Mouse (Mus musculus): ENCODE measurements around the gene Prkar1a. TPM values are rescaled to one million over a fixed set of nuclear protein-coding genes. Genes with fewer than 3 reads are reported as not detected.
"Not testable (repeated sequence)": the region's sequence is repeated elsewhere in the genome, so short reads cannot be mapped to it uniquely, and the experiment has no call there.

Gene Prkar1a
- polyA plus RNA-seq, 1 experiment from 2014 or later = 109 TPM

DNA sequence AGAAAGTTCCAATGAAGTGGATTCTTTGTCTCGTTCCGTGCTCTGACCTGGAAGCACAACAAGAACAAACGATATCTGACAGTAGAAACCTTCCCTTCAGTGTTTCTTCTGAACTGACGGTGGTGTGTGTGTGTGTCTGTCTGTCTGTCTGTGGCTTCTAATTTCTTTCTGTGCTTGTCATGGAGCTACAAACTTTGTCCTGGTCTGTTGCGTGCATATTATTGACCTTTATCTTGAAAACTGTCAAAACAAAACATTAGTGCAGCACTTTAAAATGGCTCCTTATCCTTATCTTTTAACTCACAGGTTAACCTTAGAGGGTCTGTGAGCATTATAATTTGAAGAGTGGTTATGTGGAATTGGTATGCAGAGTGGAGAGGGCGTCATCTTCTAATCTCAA, 3.3 kb downstream of the Prkar1a start:
- Histone ChIP-seq H3K4me2 (ENCODE audit: low read depth, low read length) (peak overlapping the region; percentile 96), H3K4me1 (ENCODE audit: control insufficient read depth, low read depth, low read length) (peaks cover 44% of the 10 kb centered on the region), H3K27ac (ENCODE audit: low read length) (peak overlapping the region; percentile 29), H3K27me3 (ENCODE audit: control insufficient read depth, insufficient read depth, low read depth, low read length) (peaks cover 3% of the 10 kb centered on the region; the same call in 1 of the 2 replicates), H3K9ac (ENCODE audit: low read depth, low read length) (peak overlapping the region; percentile 89), H3K9me3 (replicated peaks; ENCODE audit: control insufficient read depth, low read length) (no peaks in the 10 kb centered on the region), H3K36me3 (ENCODE audit: control insufficient read depth, insufficient read depth) (peaks cover 10% of the 10 kb centered on the region; the same call in 1 of the 2 replicates), H3K4me3 (ENCODE audit: low read depth, low read length) (peak overlapping the region; percentile 85)
- no peak for ATAC-seq (ENCODE audit: low read depth)
- WGBS (ENCODE audit: insufficient replicate concordance) = 24% methylated on average over 6 of the region's 6 CpGs

GRCm38 (mm10) chr11:109653201-109653600, 4.0 kb downstream of the Prkar1a start:
- peaks cover 10% of the 10 kb centered on the region; the same call in 1 of the 2 replicates for H3K36me3 ChIP-seq (ENCODE audit: control insufficient read depth, insufficient read depth)
- 64% methylated on average over 8 of the region's 8 CpGs for WGBS (ENCODE audit: insufficient replicate concordance)
- ATAC-seq (ENCODE audit: low read depth) = no peak
- peak overlapping the region; percentile 96; the same call in 1 of the 2 replicates for H3K4me2 ChIP-seq (ENCODE audit: low read depth, low read length)
- peaks cover 3% of the 10 kb centered on the region; the same call in 1 of the 2 replicates for H3K27me3 ChIP-seq (ENCODE audit: control insufficient read depth, insufficient read depth, low read depth, low read length)
- H3K4me1 ChIP-seq (ENCODE audit: control insufficient read depth, low read depth, low read length) = peaks cover 44% of the 10 kb centered on the region
- H3K4me3 ChIP-seq (ENCODE audit: low read depth, low read length) = no peak overlapping the region
- no peak overlapping the region for H3K9ac ChIP-seq (ENCODE audit: low read depth, low read length)
- H3K9me3 ChIP-seq (replicated peaks; ENCODE audit: control insufficient read depth, low read length) = no peaks in the 10 kb centered on the region
- H3K27ac ChIP-seq (ENCODE audit: low read length) = no peak overlapping the region

GRCm38 (mm10) chr11:109654581-109654980, 5.4 kb downstream of the Prkar1a start:
- no peaks in the 10 kb centered on the region for H3K27me3 ChIP-seq (ENCODE audit: control insufficient read depth, insufficient read depth, low read depth, low read length)
- no peak overlapping the region for H3K9ac ChIP-seq (ENCODE audit: low read depth, low read length)
- H3K36me3 ChIP-seq (ENCODE audit: control insufficient read depth, insufficient read depth) = peaks cover 10% of the 10 kb centered on the region; the same call in 1 of the 2 replicates
- H3K27ac ChIP-seq (ENCODE audit: low read length) = no peak overlapping the region
- H3K4me2 ChIP-seq (ENCODE audit: low read depth, low read length) = no peak overlapping the region
- peaks cover 39% of the 10 kb centered on the region for H3K4me1 ChIP-seq (ENCODE audit: control insufficient read depth, low read depth, low read length)
- 75% methylated on average over 6 of the region's 6 CpGs for WGBS (ENCODE audit: insufficient replicate concordance)
- no peak overlapping the region for H3K4me3 ChIP-seq (ENCODE audit: low read depth, low read length)
- no peak for ATAC-seq (ENCODE audit: low read depth)
- no peaks in the 10 kb centered on the region for H3K9me3 ChIP-seq (replicated peaks; ENCODE audit: control insufficient read depth, low read length)

GRCm38 (mm10) chr11:109656232-109656631, 7.0 kb downstream of the Prkar1a start:
- Histone ChIP-seq H3K4me2 (ENCODE audit: low read depth, low read length) (no peak overlapping the region; the same call in 1 of the 2 replicates), H3K27me3 (ENCODE audit: control insufficient read depth, insufficient read depth, low read depth, low read length) (no peaks in the 10 kb centered on the region), H3K27ac (ENCODE audit: low read length) (no peak overlapping the region), H3K9ac (ENCODE audit: low read depth, low read length) (no peak overlapping the region), H3K9me3 (replicated peaks; ENCODE audit: control insufficient read depth, low read length) (no peaks in the 10 kb centered on the region), H3K4me1 (ENCODE audit: control insufficient read depth, low read depth, low read length) (peaks cover 30% of the 10 kb centered on the region), H3K36me3 (ENCODE audit: control insufficient read depth, insufficient read depth) (peaks cover 14% of the 10 kb centered on the region), H3K4me3 (ENCODE audit: low read depth, low read length) (no peak overlapping the region)
- ATAC-seq (ENCODE audit: low read depth) = peak; percentile 72
- WGBS (ENCODE audit: insufficient replicate concordance) = 22% methylated on average over 7 of the region's 7 CpGs

GRCm38 (mm10) chr11:109660526-109660925, 11.3 kb downstream of the Prkar1a start:
- 84% methylated on average over 8 of the region's 8 CpGs for WGBS (ENCODE audit: insufficient replicate concordance)
- Histone ChIP-seq H3K4me1 (ENCODE audit: control insufficient read depth, low read depth, low read length) (peaks cover 10% of the 10 kb centered on the region), H3K36me3 (ENCODE audit: control insufficient read depth, insufficient read depth) (peaks cover 39% of the 10 kb centered on the region)
- H3K4me3 ChIP-seq (ENCODE audit: low read depth, low read length); H3K4me2 ChIP-seq (ENCODE audit: low read depth, low read length); H3K9ac ChIP-seq (ENCODE audit: low read depth, low read length); H3K27me3 ChIP-seq (ENCODE audit: control insufficient read depth, insufficient read depth, low read depth, low read length); H3K9me3 ChIP-seq (replicated peaks; ENCODE audit: control insufficient read depth, low read length); ATAC-seq (ENCODE audit: low read depth); H3K27ac ChIP-seq (ENCODE audit: low read length): not testable (repeated sequence)

GRCm38 (mm10) chr11:109664293-109664692, 15.1 kb downstream of the Prkar1a start:
- Histone ChIP-seq H3K4me2 (ENCODE audit: low read depth, low read length) (no peak overlapping the region), H3K4me1 (ENCODE audit: control insufficient read depth, low read depth, low read length) (no peaks in the 10 kb centered on the region), H3K27ac (ENCODE audit: low read length) (no peak overlapping the region), H3K36me3 (ENCODE audit: control insufficient read depth, insufficient read depth) (peaks cover 62% of the 10 kb centered on the region), H3K4me3 (ENCODE audit: low read depth, low read length) (no peak overlapping the region), H3K9ac (ENCODE audit: low read depth, low read length) (no peak overlapping the region), H3K27me3 (ENCODE audit: control insufficient read depth, insufficient read depth, low read depth, low read length) (no peaks in the 10 kb centered on the region), H3K9me3 (replicated peaks; ENCODE audit: control insufficient read depth, low read length) (no peaks in the 10 kb centered on the region)
- ATAC-seq (ENCODE audit: low read depth) = no peak
- 82% methylated on average over 13 of the region's 13 CpGs for WGBS (ENCODE audit: insufficient replicate concordance)

DNA sequence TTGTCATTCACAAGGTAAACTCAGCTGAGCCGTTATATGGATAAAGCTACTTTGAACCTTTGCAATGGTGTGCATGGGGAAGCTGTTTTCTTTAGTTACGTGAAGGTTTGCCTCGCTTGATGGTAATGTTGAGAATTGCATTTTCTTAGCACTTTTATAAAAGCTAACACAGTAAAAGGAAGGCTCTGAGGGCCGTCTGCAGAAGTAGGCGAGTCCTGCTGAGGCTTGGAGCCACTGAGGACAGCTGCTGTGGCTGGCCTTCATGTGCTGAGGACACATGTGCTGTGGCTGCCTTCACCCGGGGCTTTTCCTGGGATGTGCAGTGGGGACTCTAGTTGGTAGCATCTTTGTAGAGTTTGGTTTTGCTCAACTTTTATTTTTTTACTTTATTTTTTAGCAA, 16.2 kb downstream of the Prkar1a start:
- H3K27ac ChIP-seq (ENCODE audit: low read length) = no peak overlapping the region
- no peaks in the 10 kb centered on the region for H3K4me1 ChIP-seq (ENCODE audit: control insufficient read depth, low read depth, low read length)
- H3K36me3 ChIP-seq (ENCODE audit: control insufficient read depth, insufficient read depth) = peaks cover 68% of the 10 kb centered on the region
- H3K9ac ChIP-seq (ENCODE audit: low read depth, low read length) = no peak overlapping the region
- no peak for ATAC-seq (ENCODE audit: low read depth)
- no peaks in the 10 kb centered on the region for H3K27me3 ChIP-seq (ENCODE audit: control insufficient read depth, insufficient read depth, low read depth, low read length)
- H3K4me3 ChIP-seq (ENCODE audit: low read depth, low read length) = no peak overlapping the region
- no peaks in the 10 kb centered on the region for H3K9me3 ChIP-seq (replicated peaks; ENCODE audit: control insufficient read depth, low read length)
- H3K4me2 ChIP-seq (ENCODE audit: low read depth, low read length) = no peak overlapping the region
- 78% methylated on average over 6 of the region's 6 CpGs for WGBS (ENCODE audit: insufficient replicate concordance)

GRCm38 (mm10) chr11:109666411-109666810, 17.2 kb downstream of the Prkar1a start:
- Histone ChIP-seq H3K9me3 (replicated peaks; ENCODE audit: control insufficient read depth, low read length) (no peaks in the 10 kb centered on the region), H3K27ac (ENCODE audit: low read length) (no peak overlapping the region), H3K4me1 (ENCODE audit: control insufficient read depth, low read depth, low read length) (no peaks in the 10 kb centered on the region), H3K4me3 (ENCODE audit: low read depth, low read length) (no peak overlapping the region), H3K4me2 (ENCODE audit: low read depth, low read length) (no peak overlapping the region), H3K36me3 (ENCODE audit: control insufficient read depth, insufficient read depth) (peaks cover 63% of the 10 kb centered on the region), H3K27me3 (ENCODE audit: control insufficient read depth, insufficient read depth, low read depth, low read length) (no peaks in the 10 kb centered on the region), H3K9ac (ENCODE audit: low read depth, low read length) (no peak overlapping the region)
- 86% methylated on average over 13 of the region's 13 CpGs for WGBS (ENCODE audit: insufficient replicate concordance)
- no peak for ATAC-seq (ENCODE audit: low read depth)

GRCm38 (mm10) chr11:109667371-109667770, 18.2 kb downstream of the Prkar1a start:
- Histone ChIP-seq H3K27me3 (ENCODE audit: control insufficient read depth, insufficient read depth, low read depth, low read length) (no peaks in the 10 kb centered on the region), H3K4me1 (ENCODE audit: control insufficient read depth, low read depth, low read length) (no peaks in the 10 kb centered on the region), H3K27ac (ENCODE audit: low read length) (no peak overlapping the region), H3K9ac (ENCODE audit: low read depth, low read length) (no peak overlapping the region), H3K9me3 (replicated peaks; ENCODE audit: control insufficient read depth, low read length) (no peaks in the 10 kb centered on the region), H3K4me2 (ENCODE audit: low read depth, low read length) (no peak overlapping the region), H3K36me3 (ENCODE audit: control insufficient read depth, insufficient read depth) (peaks cover 56% of the 10 kb centered on the region), H3K4me3 (ENCODE audit: low read depth, low read length) (no peak overlapping the region)
- ATAC-seq (ENCODE audit: low read depth) = no peak
- WGBS (ENCODE audit: insufficient replicate concordance) = 85% methylated on average over 19 of the region's 19 CpGs

All from liver, embryonic 16.5 days (tissue).